ENCODE assay signal across 11 mouse cellular contexts in the genomic region with DNA sequence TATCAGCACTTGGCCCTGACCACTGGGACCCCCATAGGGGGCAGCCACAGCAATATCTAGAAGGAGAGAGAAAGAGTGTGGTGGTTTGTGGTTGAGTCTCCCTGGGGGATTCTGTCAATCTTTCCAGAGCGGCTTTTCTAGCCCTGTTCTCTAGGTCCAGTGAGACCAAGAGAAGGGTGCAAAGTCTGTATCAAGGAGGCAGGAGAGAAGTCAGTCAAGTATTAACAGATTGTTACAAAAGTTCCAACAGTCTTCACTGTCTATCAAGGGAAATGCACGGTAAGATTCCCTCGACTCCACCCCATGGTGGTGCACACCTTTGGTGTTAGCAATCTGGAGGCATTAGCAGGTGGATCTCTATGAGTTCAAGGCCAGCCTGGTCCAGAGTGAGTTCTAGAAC. TPM values are rescaled to one million over a fixed set of nuclear protein-coding genes. Genes with fewer than 3 reads are reported as not detected.
"Had no signal": no experiment of that assay in that cellular context is flagged by ENCODE, and none has a peak within 500 bp of the region (broad histone marks: within the 10 kb centered on the region; RNA-seq: fewer than 3 reads in every experiment).

No protein-coding gene starts in this region.

- ATAC-seq: intestine, embryonic 16.5 days; midbrain, embryonic 15.5 days had no signal

- DNase-seq: layer of hippocampus, adult 9-11 months; layer of hippocampus, postnatal 36 days; lung, embryonic 14.5 days; lung, postnatal 10 days; lung, postnatal 4 days; thymus, adult 18-20 months; thymus, postnatal 14 days had no signal

RNA-seq across cellular contexts. Expression of a gene that starts 14.3 kb away (rescaled TPM):
- total RNA-seq: monocyte, adult 5-6 weeks; neutrophil, adult 5-6 weeks had no signal
